Mouse (Mus musculus) liver, embryonic 14.5 days (tissue): ENCODE results near the gene Gzf1. TPM values are rescaled to one million over a fixed set of nuclear protein-coding genes. Genes with fewer than 3 reads are reported as not detected.
A peak's percentile ranks its signal among the peaks of the same experiment; 100 is the strongest.

ENCODE experiments used
- ATAC-seq: fragments of 200-750 bp; cut with Nextera tagmentation; 2 replicates; pipeline ENCODE4 v1.8.0; 2017; ENCODE audit warnings: moderate number of reproducible peaks, mild to moderate bottlenecking, moderate library complexity; ENCODE audit not compliant: insufficient read depth
- DNase-seq, 3 experiments: peaks; one replicate each; pipeline ENCODE4 v3.0.0-alpha.2; 2012 to 2013; ENCODE audit warnings: low read depth in 3 of 3, low spot score in 3 of 3
- H3K27ac ChIP-seq: fragments of 300-500 bp; sonication (generic); 2 replicates; pipeline ENCODE4 v1.5.1; 2014; ENCODE audit warnings: moderate library complexity, mild to moderate bottlenecking, control low read depth, inconsistent platforms
- H3K27me3 ChIP-seq: fragments of 300-500 bp; sonication (generic); 2 replicates; pipeline ENCODE4 v1.6.1; 2014; ENCODE audit warnings: mild to moderate bottlenecking, low read length, moderate library complexity; ENCODE audit not compliant: control insufficient read depth, insufficient read depth
- H3K36me3 ChIP-seq: fragments of 300-500 bp; sonication (generic); replicated peaks from 2 replicates; pipeline ENCODE4 v1.6.1; 2014; ENCODE audit warnings: low read depth; ENCODE audit not compliant: control insufficient read depth, insufficient read depth
- H3K4me1 ChIP-seq, 2 experiments: fragments of 200-500 bp in 1 of 2; fragments of 300-500 bp in 1 of 2; sonication (generic) in 1 of 2; replicated peaks; 2 replicates each; pipeline ENCODE4 v1.6.1; 2012 to 2014; ENCODE audit warnings: antibody characterized with exemption in 1 of 2, inconsistent platforms in 1 of 2, low read length in 1 of 2; ENCODE audit not compliant: control insufficient read depth in 2 of 2, insufficient read depth in 2 of 2
- H3K4me2 ChIP-seq: fragments of 300-500 bp; sonication (generic); 2 replicates; pipeline ENCODE4 v1.6.1; 2014; ENCODE audit warnings: low read depth, mild to moderate bottlenecking, control low read depth, moderate library complexity
- H3K4me3 ChIP-seq, 2 experiments: fragments of 200-500 bp in 1 of 2; fragments of 300-500 bp in 1 of 2; sonication (generic) in 1 of 2; 2 replicates each; pipeline ENCODE4 v1.5.1; 2012 to 2014; ENCODE audit warnings: low read depth in 2 of 2, low read length in 2 of 2, mild to moderate bottlenecking in 2 of 2, control low read depth in 1 of 2, inconsistent platforms in 1 of 2, moderate library complexity in 1 of 2; ENCODE audit not compliant: insufficient read depth in 1 of 2
- H3K9ac ChIP-seq: fragments of 300-500 bp; sonication (generic); replicated peaks from 2 replicates; pipeline ENCODE4 v1.6.1; 2014; ENCODE audit warnings: mild to moderate bottlenecking, control low read depth, moderate library complexity
- H3K9me3 ChIP-seq: fragments of 300-500 bp; sonication (generic); 2 replicates; pipeline ENCODE4 v1.6.1; 2016; ENCODE audit warnings: low read length, mixed read lengths; ENCODE audit not compliant: control insufficient read depth
- CTCF ChIP-seq: IDR thresholded peaks from 2 replicates; pipeline ENCODE4 v1.5.1; 2016; ENCODE audit warnings: antibody characterized with exemption, low read depth, control low read depth
- EP300 ChIP-seq: IDR thresholded peaks from 2 replicates; pipeline ENCODE4 v1.6.1; 2016; ENCODE audit warnings: antibody characterized with exemption, low read depth
- WGBS: fragments of 180-500 bp; shearing (Covaris S2); extraction: QIAGEN DNeasy Blood & Tissue Kit; methylation state at CpG from one replicate; pipeline ENCODE4 v1.1.7; 2014; ENCODE audit not compliant: insufficient replicate concordance; 5-methylcytosine and 5-hydroxymethylcytosine counted together
- polyA plus RNA-seq, 2 experiments: library from polyadenylated mRNA; depleted of rRNA in 1 of 2; stranded (reverse) in 1 of 2; unstranded in 1 of 2; fragments of >200 nt; fragmentation: Nextera tagmentation in 1 of 2; extraction: Ambion mirVana in 1 of 2; gene quantifications; 2 replicates each; pipeline versions ENCODE4 v1.2.1 to v1.2.3; 2012 to 2014

Gene Gzf1
- polyA plus RNA-seq, 2 experiments = 5.1 to 7.9 TPM

- DNase-seq = no peak
- H3K4me2 ChIP-seq = no peak overlapping the region
- H3K9ac ChIP-seq = no peak overlapping the region
- 58% methylated on average over 5 of the region's 5 CpGs for WGBS
- H3K36me3 ChIP-seq = no peaks in the 10 kb centered on the region; the same call in 1 of the 2 replicates
- H3K4me1 ChIP-seq = no peaks in the 10 kb centered on the region
- ATAC-seq = no peak
- no peak overlapping the region for H3K27ac ChIP-seq
- H3K27me3 ChIP-seq = no peaks in the 10 kb centered on the region
- TF ChIP-seq EP300 = no peak
- TF ChIP-seq CTCF = no peak
- no peaks in the 10 kb centered on the region for H3K9me3 ChIP-seq
- H3K4me3 ChIP-seq = no peak overlapping the region
Observed at GRCm38 (mm10) chr2:148698571-148698970, 17.7 kb downstream of the Gzf1 start.

- Histone ChIP-seq H3K27me3 (no peaks in the 10 kb centered on the region), H3K4me3 (no peak overlapping the region), H3K27ac (no peak overlapping the region), H3K36me3 (no peaks in the 10 kb centered on the region), H3K4me1 (no peaks in the 10 kb centered on the region), H3K4me2 (no peak overlapping the region), H3K9me3 (no peaks in the 10 kb centered on the region), H3K9ac (no peak overlapping the region)
- 72% methylated on average over 15 of the region's 15 CpGs for WGBS
- peak in 1 of 3 experiments; percentile 16 for DNase-seq
- ATAC-seq = no peak
- TF ChIP-seq CTCF (peak; percentile 52), EP300 (no peak)
Observed at GRCm38 (mm10) chr2:148706409-148707201, 25.8 kb downstream of the Gzf1 start.

GRCm38 (mm10) chr2:148707202-148707530 lies 26.3 kb downstream of the Gzf1 start:
- DNase-seq = no peak
- Histone ChIP-seq H3K36me3 (no peaks in the 10 kb centered on the region), H3K9ac (no peak overlapping the region), H3K9me3 (no peaks in the 10 kb centered on the region), H3K27ac (no peak overlapping the region), H3K4me2 (no peak overlapping the region), H3K27me3 (no peaks in the 10 kb centered on the region), H3K4me3 (no peak overlapping the region), H3K4me1 (no peaks in the 10 kb centered on the region)
- 58% methylated on average over 6 of the region's 6 CpGs for WGBS
- TF ChIP-seq CTCF = no peak
- TF ChIP-seq EP300 = no peak
- no peak for ATAC-seq

- Histone ChIP-seq H3K36me3 (no peaks in the 10 kb centered on the region), H3K4me1 (no peaks in the 10 kb centered on the region), H3K27me3 (no peaks in the 10 kb centered on the region), H3K4me3 (no peak overlapping the region), H3K9ac (no peak overlapping the region), H3K27ac (no peak overlapping the region), H3K4me2 (no peak overlapping the region), H3K9me3 (no peaks in the 10 kb centered on the region)
- WGBS = 66% methylated on average over 3 of the region's 3 CpGs
- ATAC-seq (no peak), DNase-seq (no peak)
- no peak for TF ChIP-seq EP300
- no peak for TF ChIP-seq CTCF
Observed at GRCm38 (mm10) chr2:148712326-148712725, 31.5 kb downstream of the Gzf1 start.

- Histone ChIP-seq H3K9me3 (no peaks in the 10 kb centered on the region), H3K4me1 (no peaks in the 10 kb centered on the region), H3K4me2 (no peak overlapping the region), H3K9ac (no peak overlapping the region), H3K27me3 (no peaks in the 10 kb centered on the region), H3K36me3 (no peaks in the 10 kb centered on the region), H3K4me3 (no peak overlapping the region), H3K27ac (no peak overlapping the region)
- no peak for DNase-seq
- WGBS = 58% methylated on average over 2 of the region's 2 CpGs
- ATAC-seq = no peak
- TF ChIP-seq CTCF (no peak), EP300 (no peak)
Observed at GRCm38 (mm10) chr2:148717072-148717471, 36.2 kb downstream of the Gzf1 start.
